Mouse (Mus musculus) myocyte (in vitro differentiated cells): ENCODE measurements around the gene Myo1g.

Source experiments
- CEBPB ChIP-seq: IDR thresholded peaks from 2 replicates; pipeline ENCODE4 v1.6.1; 2011; ENCODE audit warnings: mild to moderate bottlenecking, moderate library complexity; ENCODE audit not compliant: poor library complexity, insufficient read depth, severe bottlenecking
- E2F4 ChIP-seq: IDR thresholded peaks from one replicate; pipeline ENCODE4 v1.6.1; 2011; ENCODE audit warnings: mild to moderate bottlenecking, control low read depth, moderate library complexity; ENCODE audit not compliant: insufficient read depth
- MAX ChIP-seq: IDR thresholded peaks from one replicate; pipeline ENCODE4 v1.6.1; 2011; ENCODE audit warnings: low read depth, mild to moderate bottlenecking, control low read depth
- MYOD1 ChIP-seq, 3 experiments: IDR thresholded peaks; one replicate each; pipeline ENCODE4 v1.6.1; 2011; ENCODE audit warnings: control low read depth in 2 of 3, low read depth in 2 of 3, mild to moderate bottlenecking in 2 of 3, moderate library complexity in 1 of 3; ENCODE audit not compliant: insufficient read length in 2 of 3, control insufficient read depth in 1 of 3
- MYOG ChIP-seq, 3 experiments: IDR thresholded peaks; one replicate each; pipeline ENCODE4 v1.6.1; 2011; ENCODE audit warnings: control low read depth in 2 of 3, low read depth in 2 of 3, mild to moderate bottlenecking in 2 of 3; ENCODE audit not compliant: insufficient read length in 2 of 3, control insufficient read depth in 1 of 3, insufficient read depth in 1 of 3
- POLR2A ChIP-seq: IDR thresholded peaks from one replicate; pipeline ENCODE4 v1.6.1; 2011; ENCODE audit warnings: low read depth, mild to moderate bottlenecking, control low read depth, moderate library complexity; ENCODE audit not compliant: insufficient read length
- POLR2AphosphoS2 ChIP-seq: IDR thresholded peaks from one replicate; pipeline ENCODE4 v1.6.1; 2011; ENCODE audit warnings: low read depth, control low read depth; ENCODE audit not compliant: insufficient read length
- REST ChIP-seq: IDR thresholded peaks from one replicate; pipeline ENCODE4 v1.6.1; 2011; ENCODE audit warnings: mild to moderate bottlenecking, control low read depth, moderate library complexity; ENCODE audit not compliant: insufficient read depth, insufficient read length
- SRF ChIP-seq: IDR thresholded peaks from one replicate; pipeline ENCODE4 v1.6.1; 2011; ENCODE audit warnings: low read depth; ENCODE audit not compliant: control insufficient read depth, insufficient read length
- TCF12 ChIP-seq: IDR thresholded peaks from one replicate; pipeline ENCODE4 v1.6.1; 2011; ENCODE audit warnings: mild to moderate bottlenecking, control low read depth; ENCODE audit not compliant: poor library complexity, insufficient read depth, severe bottlenecking
- TCF3 ChIP-seq: IDR thresholded peaks from one replicate; pipeline ENCODE4 v1.6.1; 2011; ENCODE audit warnings: low read depth, control low read depth; ENCODE audit not compliant: insufficient read length
- USF1 ChIP-seq: IDR thresholded peaks from one replicate; pipeline ENCODE4 v1.6.1; 2011; ENCODE audit warnings: low read depth, mild to moderate bottlenecking, control low read depth, moderate library complexity

DNA sequence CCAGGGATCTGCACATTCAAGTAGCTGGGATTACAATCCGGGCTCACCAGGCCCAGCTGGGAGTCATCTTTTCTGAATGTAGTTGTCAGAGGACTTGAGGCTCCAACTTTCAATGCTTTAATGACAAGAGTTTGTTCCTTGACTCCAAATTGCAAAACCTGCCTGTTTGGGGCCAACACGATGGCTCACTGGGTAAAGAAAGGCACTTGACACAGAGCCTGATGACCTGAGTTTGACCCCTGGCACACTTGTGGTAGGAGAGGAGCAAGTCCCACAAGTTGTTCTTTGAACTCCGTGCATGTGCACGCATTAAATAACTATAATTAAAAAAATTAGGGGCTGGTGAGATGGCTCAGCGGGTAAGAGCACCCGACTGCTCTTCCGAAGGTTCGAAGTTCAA lies 9.2 kb upstream of the Myo1g start:
- no peak for TF ChIP-seq POLR2A
- no peak for TF ChIP-seq SRF
- TF ChIP-seq MAX = no peak
- TF ChIP-seq CEBPB = no peak
- TF ChIP-seq E2F4 = no peak
- TF ChIP-seq MYOD1 (IDR thresholded peaks at IDR 0.05; ENCODE audit: control insufficient read depth in 1 of 3, insufficient read length in 2 of 3, low read depth in 2 of 3) = no peak
- no peak for TF ChIP-seq POLR2AphosphoS2
- no peak for TF ChIP-seq TCF12
- TF ChIP-seq MYOG (IDR thresholded peaks at IDR 0.05; ENCODE audit: control insufficient read depth in 1 of 3, insufficient read depth in 1 of 3, insufficient read length in 2 of 3, low read depth in 2 of 3) = no peak
- TF ChIP-seq USF1 = no peak
- no peak for TF ChIP-seq REST
- no peak for TF ChIP-seq TCF3
